In the genomic region with DNA sequence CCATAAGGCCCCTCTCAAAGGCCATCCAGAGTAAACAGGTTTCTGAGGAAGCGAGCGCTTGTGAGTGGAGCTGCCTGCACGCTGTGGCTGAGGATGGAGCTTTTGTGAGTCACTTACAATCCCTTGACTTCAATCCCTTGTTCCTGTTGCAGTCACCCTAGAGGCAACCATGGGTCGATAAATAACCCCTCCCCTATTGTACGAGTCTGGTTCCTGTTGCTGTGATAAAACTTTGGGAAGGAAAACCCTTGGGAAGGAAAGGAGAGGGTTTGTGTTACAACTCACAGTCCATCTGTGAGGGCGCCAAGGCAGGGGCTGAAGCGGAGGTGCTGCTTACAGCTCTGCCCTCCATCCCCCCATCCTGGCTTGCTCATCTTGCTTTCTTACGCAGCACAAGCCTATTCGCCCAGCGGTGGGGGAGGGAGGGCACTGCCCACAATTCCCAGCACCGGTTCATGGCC, we compare ENCODE assay signal across 9 mouse cellular contexts. TPM values are rescaled to one million over a fixed set of nuclear protein-coding genes. Genes with fewer than 3 reads are reported as not detected.
A peak's percentile ranks its signal among the peaks of the same experiment; 100 is the strongest.
DNase-seq lines count a peak whose midpoint lies in the region; ATAC-seq and TF ChIP-seq lines count a peak whose summit lies in the region.
"Had no signal": no experiment of that assay in that cellular context is flagged by ENCODE, and none has a peak within 500 bp of the region (broad histone marks: within the 10 kb centered on the region; RNA-seq: fewer than 3 reads in every experiment).

No protein-coding gene starts in this region.

- no peak for TF ChIP-seq CTCF in thymus, adult 2 months (IDR thresholded peaks at IDR 0.05; ENCODE audit: borderline replicate concordance, control insufficient read depth, extremely low read depth, insufficient read depth, low read length, poor library complexity)

- H3K4me1 ChIP-seq in liver, embryonic 12.5 days: peaks cover 17% of the 10 kb centered on the region
- peaks cover 13% of the 10 kb centered on the region for H3K4me1 ChIP-seq in thymus, adult 2 months (replicated peaks; ENCODE audit: control insufficient read depth, insufficient read depth, low read length)

- H3K4me2 ChIP-seq in liver, embryonic 12.5 days: peak overlapping the region; percentile 19

- no peak for TF ChIP-seq POLR2A in thymus, adult 2 months (IDR thresholded peaks at IDR 0.05; ENCODE audit: control insufficient read depth, extremely low read depth, insufficient read depth, low read length, poor library complexity)

- H3K9ac ChIP-seq in liver, embryonic 12.5 days: no peak overlapping the region

- H3K36me3 ChIP-seq in liver, embryonic 12.5 days: no peaks in the 10 kb centered on the region
- no peaks in the 10 kb centered on the region for H3K36me3 ChIP-seq in thymus, adult 2 months (ENCODE audit: control insufficient read depth, insufficient read depth, low read length)

- DNase-seq in adrenal gland, adult 2 months: peak; percentile 44
- DNase-seq in adrenal gland, adult 18-20 months (ENCODE audit: low spot score in 2 of 2): no peak
- peak; percentile 69 for DNase-seq in retina, postnatal 1 day
- no peak for DNase-seq in retina, embryonic 14.5 days (ENCODE audit: low spot score)
- no peak for DNase-seq in right cerebral cortex, postnatal 25 days
- no peak for DNase-seq in thymus, adult 2 months
- DNase-seq in cerebellum, postnatal 25 days: no peak

- peaks cover 4% of the 10 kb centered on the region for H3K27me3 ChIP-seq in liver, embryonic 12.5 days (replicated peaks)
- no peaks in the 10 kb centered on the region for H3K27me3 ChIP-seq in thymus, adult 2 months (ENCODE audit: control insufficient read depth, insufficient read depth, low read length)

- 18% methylated on average over 11 of the region's 11 CpGs for WGBS in liver, embryonic 12.5 days (ENCODE audit: insufficient replicate concordance)
- WGBS in thymus, adult 2 months: 80% methylated on average over 11 of the region's 11 CpGs

- no peaks in the 10 kb centered on the region for H3K9me3 ChIP-seq in liver, embryonic 12.5 days (replicated peaks)

- ATAC-seq in liver, embryonic 12.5 days: no peak

- no peak overlapping the region for H3K4me3 ChIP-seq in liver, embryonic 12.5 days
- no peak overlapping the region for H3K4me3 ChIP-seq in thymus, adult 2 months (ENCODE audit: control insufficient read depth, insufficient read depth, low read length)

- H3K27ac ChIP-seq in liver, embryonic 12.5 days: no peak overlapping the region
- H3K27ac ChIP-seq in thymus, adult 2 months (ENCODE audit: control insufficient read depth, insufficient read depth, low read length): no peak overlapping the region
- H3K27ac ChIP-seq: macrophage had no signal

RNA-seq across cellular contexts. Expression of a gene that starts 45.2 kb away (rescaled TPM):
- 1 to 10 TPM; 1.1 to 1.8 TPM for total RNA-seq in adrenal gland, adult 2 months (2021)
- polyA plus RNA-seq in adrenal gland, adult 2 months (2012; rRNA removed): 0.29 and 0.30 TPM in 2 replicates
- total RNA-seq in adrenal gland, adult 18-20 months (2021): under 1 TPM in 1 of 2 experiments, not detected in 1; 0.51 TPM
- 0.31 TPM in 1 of 2 replicates, not detected in the other for polyA plus RNA-seq in liver, embryonic 12.5 days (2016; fragmentation: Nextera tagmentation; extraction: Ambion mirVana)
- polyA plus RNA-seq in thymus, adult 2 months (2012; rRNA removed): 1.7 and 2.9 TPM in 2 replicates

Comparison
In these comparisons a context has a peak if more than half of its experiments do, and no peak if none do; other contexts are left out.
1. DNase-seq: peak in adrenal gland, adult 2 months (single experiment) and retina, postnatal 1 day (single experiment); none in adrenal gland, adult 18-20 months (0 of 2), retina, embryonic 14.5 days (single experiment), right cerebral cortex, postnatal 25 days (single experiment), thymus, adult 2 months (single experiment) and cerebellum, postnatal 25 days (0 of 2).